Mouse (Mus musculus) stomach, postnatal 0 days (tissue): ENCODE data around the gene Wnt9a. TPM values are rescaled to one million over a fixed set of nuclear protein-coding genes. Genes with fewer than 3 reads are reported as not detected.

Experiments
- ATAC-seq: fragments of 200-750 bp; cut with Nextera tagmentation; 2 replicates; pipeline ENCODE4 v1.8.0; 2017; ENCODE audit not compliant: low FRiP score, low TSS enrichment
- DNase-seq: peaks from one replicate; pipeline ENCODE4 v3.0.0-alpha.2; 2016; ENCODE audit warnings: low spot score
- H3K27ac ChIP-seq: fragments of 300-500 bp; sonication (generic); replicated peaks from 2 replicates; pipeline ENCODE4 v1.5.1; 2014; ENCODE audit warnings: mild to moderate bottlenecking, control low read depth
- H3K27me3 ChIP-seq: fragments of 300-500 bp; sonication (generic); 2 replicates; pipeline ENCODE4 v1.6.1; 2014; ENCODE audit warnings: low read length; ENCODE audit not compliant: control insufficient read depth, insufficient read depth
- H3K36me3 ChIP-seq: fragments of 300-500 bp; sonication (generic); 2 replicates; pipeline ENCODE4 v1.6.1; 2014; ENCODE audit warnings: low read length, mixed read lengths; ENCODE audit not compliant: control insufficient read depth, insufficient read depth
- H3K4me1 ChIP-seq: fragments of 300-500 bp; sonication (generic); replicated peaks from 2 replicates; pipeline ENCODE4 v1.6.1; 2014; ENCODE audit warnings: antibody characterized with exemption; ENCODE audit not compliant: control insufficient read depth, insufficient read depth
- H3K4me2 ChIP-seq: fragments of 300-500 bp; sonication (generic); replicated peaks from 2 replicates; pipeline ENCODE4 v1.6.1; 2014; ENCODE audit warnings: low read depth, mild to moderate bottlenecking, control low read depth, moderate library complexity
- H3K4me3 ChIP-seq: fragments of 300-500 bp; sonication (generic); 2 replicates; pipeline ENCODE4 v1.5.1; 2014; ENCODE audit warnings: low read depth, low read length, control low read depth
- H3K9ac ChIP-seq: fragments of 300-500 bp; sonication (generic); 2 replicates; pipeline ENCODE4 v1.6.1; 2014; ENCODE audit warnings: mild to moderate bottlenecking, low read length, control low read depth, mixed read lengths
- H3K9me3 ChIP-seq: fragments of 300-500 bp; sonication (generic); 2 replicates; pipeline ENCODE4 v1.6.1; 2016; ENCODE audit warnings: low read length; ENCODE audit not compliant: control insufficient read depth
- CTCF ChIP-seq: IDR thresholded peaks from 2 replicates; pipeline ENCODE4 v1.5.1; 2016; ENCODE audit warnings: antibody characterized with exemption, low read depth, mild to moderate bottlenecking, moderate library complexity
- EP300 ChIP-seq: optimal IDR thresholded peaks from 2 replicates; pipeline ENCODE3; 2016; ENCODE audit warnings: antibody characterized with exemption
- WGBS: fragments of 180-500 bp; shearing (Covaris S2); extraction: QIAGEN DNeasy Blood & Tissue Kit; methylation state at CpG from one replicate; pipeline ENCODE4 v1.1.7; 2014; 5-methylcytosine and 5-hydroxymethylcytosine counted together
- polyA plus RNA-seq: library from polyadenylated mRNA; unstranded; fragments of >200 nt; fragmentation: Nextera tagmentation; extraction: Ambion mirVana; gene quantifications from 2 replicates; pipeline ENCODE4 v1.2.1, GENCODE M21; 2015

Wnt9a gene
- polyA plus RNA-seq, 1 experiment from 2014 or later: 2.8 TPM

DNA sequence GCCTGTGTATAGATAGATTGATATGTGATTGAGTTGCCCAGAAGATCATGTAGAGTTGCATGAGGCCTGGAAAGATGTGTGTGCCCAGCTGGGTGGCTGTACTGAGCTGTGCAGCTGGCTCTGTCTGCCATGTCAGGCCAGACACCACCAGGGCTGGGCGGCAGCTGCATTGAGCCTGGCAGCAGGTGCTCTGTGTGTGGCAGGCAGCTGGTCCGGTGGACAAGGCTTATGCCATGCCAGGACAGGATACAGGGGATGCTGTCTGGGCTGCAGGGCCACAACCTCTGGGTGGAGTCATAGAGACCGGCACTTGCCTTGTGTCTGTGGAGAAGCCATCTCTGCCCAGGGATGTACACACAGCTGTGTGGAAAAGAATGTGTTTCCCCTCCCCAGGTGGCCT, 16.3 kb downstream of the Wnt9a start:
- ATAC-seq (0 out of 2 replicates have a peak, but pooled peaks have one; percentile 7), DNase-seq (no peak)
- Histone ChIP-seq H3K4me3 (no peak overlapping the region), H3K27me3 (no peaks in the 10 kb centered on the region), H3K9me3 (no peaks in the 10 kb centered on the region), H3K27ac (no peak overlapping the region), H3K4me2 (no peak overlapping the region), H3K9ac (no peak overlapping the region), H3K4me1 (no peaks in the 10 kb centered on the region), H3K36me3 (no peaks in the 10 kb centered on the region)
- 74% methylated on average over 3 of the region's 3 CpGs for WGBS
- TF ChIP-seq EP300: no peak
- no peak for TF ChIP-seq CTCF

DNA sequence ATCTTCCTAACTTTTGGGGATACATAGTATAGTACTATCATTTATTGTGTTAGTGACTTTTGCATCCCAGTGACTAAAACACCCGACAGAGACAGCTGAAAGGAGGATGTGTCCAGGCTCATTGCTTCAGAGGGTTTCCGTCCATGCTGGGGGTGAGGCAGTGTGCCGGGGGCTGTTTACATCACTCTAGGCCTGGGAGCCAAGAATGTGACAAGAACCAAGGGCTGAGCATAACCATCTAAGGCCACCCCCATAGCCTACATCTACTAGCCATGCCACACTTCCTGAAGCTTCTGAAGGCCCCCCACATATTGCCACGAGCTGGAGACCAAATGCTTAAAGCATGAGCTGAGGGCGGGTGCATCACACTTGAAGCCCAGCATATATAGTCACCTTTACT, 18.0 kb downstream of the Wnt9a start:
- Histone ChIP-seq H3K36me3 (no peaks in the 10 kb centered on the region), H3K27ac (no peak overlapping the region), H3K4me2 (no peak overlapping the region), H3K27me3 (no peaks in the 10 kb centered on the region), H3K9ac (no peak overlapping the region), H3K9me3 (no peaks in the 10 kb centered on the region), H3K4me3 (no peak overlapping the region), H3K4me1 (no peaks in the 10 kb centered on the region)
- no peak for ATAC-seq
- 46% methylated on average over 5 of the region's 5 CpGs for WGBS
- DNase-seq: no peak
- no peak for TF ChIP-seq EP300
- no peak for TF ChIP-seq CTCF

GRCm38 (mm10) chr11:59327625-59328024, 20.9 kb downstream of the Wnt9a start:
- no peaks in the 10 kb centered on the region for H3K9me3 ChIP-seq
- 85% methylated on average over 18 of the region's 18 CpGs for WGBS
- no peak overlapping the region for H3K27ac ChIP-seq
- no peaks in the 10 kb centered on the region for H3K4me1 ChIP-seq
- H3K27me3 ChIP-seq: no peaks in the 10 kb centered on the region
- no peak overlapping the region for H3K4me3 ChIP-seq
- no peaks in the 10 kb centered on the region; the same call in 1 of the 2 replicates for H3K36me3 ChIP-seq
- DNase-seq (no peak), ATAC-seq (no peak)
- H3K4me2 ChIP-seq: no peak overlapping the region
- H3K9ac ChIP-seq: no peak overlapping the region
- TF ChIP-seq EP300 (no peak), CTCF (no peak)

DNA sequence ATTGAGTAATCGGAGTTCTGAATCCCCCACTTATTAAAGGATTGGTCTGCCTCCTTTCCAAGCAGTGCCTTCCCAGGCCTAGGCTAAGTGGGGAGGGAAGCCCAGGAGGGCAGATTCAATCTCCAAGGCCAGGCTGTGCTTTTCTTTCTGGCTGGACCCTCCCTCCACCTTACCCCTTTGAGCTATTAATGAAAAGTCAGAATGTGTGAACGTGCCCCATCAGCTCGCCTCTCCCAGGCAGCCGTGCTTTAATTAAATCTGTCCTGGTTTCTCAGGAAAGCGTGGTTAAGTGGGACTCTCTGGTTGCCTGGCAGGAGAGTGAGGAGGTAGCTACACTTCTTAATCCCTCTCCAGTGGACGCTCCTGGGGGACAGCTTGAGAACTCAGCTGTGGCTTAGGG, 22.9 kb downstream of the Wnt9a start:
- WGBS: 61% methylated on average over 6 of the region's 6 CpGs
- Histone ChIP-seq H3K9me3 (no peaks in the 10 kb centered on the region), H3K4me1 (no peaks in the 10 kb centered on the region), H3K27ac (no peak overlapping the region), H3K27me3 (no peaks in the 10 kb centered on the region), H3K4me2 (no peak overlapping the region), H3K4me3 (no peak overlapping the region), H3K36me3 (no peaks in the 10 kb centered on the region; the same call in 1 of the 2 replicates), H3K9ac (no peak overlapping the region)
- no peak for TF ChIP-seq CTCF
- TF ChIP-seq EP300: no peak
- no peak for DNase-seq
- no peak for ATAC-seq

DNA sequence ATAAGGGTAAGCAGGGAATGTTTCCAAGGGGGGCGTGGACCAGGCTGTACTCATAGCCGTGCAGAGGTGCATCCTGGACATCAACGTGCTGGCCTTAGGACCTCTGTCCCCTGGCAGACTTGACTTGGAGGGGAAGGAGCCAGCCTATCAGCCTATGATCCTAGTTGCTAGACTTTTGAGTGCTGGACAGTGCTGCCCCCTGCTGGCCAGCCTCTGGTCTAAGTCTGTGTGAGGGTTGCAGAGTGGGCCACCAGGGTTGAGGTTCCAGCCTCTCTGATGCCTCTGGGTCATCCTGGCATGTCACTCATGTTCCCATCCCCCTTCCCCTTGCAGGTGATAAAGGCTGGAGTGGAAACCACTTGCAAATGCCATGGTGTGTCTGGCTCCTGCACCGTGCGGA, 23.8 kb downstream of the Wnt9a start:
- no peak for TF ChIP-seq EP300
- TF ChIP-seq CTCF: peak; percentile 90
- Histone ChIP-seq H3K4me2 (no peak overlapping the region), H3K4me1 (no peaks in the 10 kb centered on the region), H3K27ac (no peak overlapping the region), H3K9me3 (no peaks in the 10 kb centered on the region), H3K9ac (no peak overlapping the region), H3K36me3 (no peaks in the 10 kb centered on the region; the same call in 1 of the 2 replicates), H3K27me3 (no peaks in the 10 kb centered on the region), H3K4me3 (no peak overlapping the region)
- DNase-seq (peak; percentile 79), ATAC-seq (peak; percentile 46)
- WGBS: 53% methylated on average over 5 of the region's 5 CpGs

GRCm38 (mm10) chr11:59331167-59331869, 24.6 kb downstream of the Wnt9a start:
- DNase-seq: no peak
- Histone ChIP-seq H3K4me2 (no peak overlapping the region), H3K36me3 (no peaks in the 10 kb centered on the region; the same call in 1 of the 2 replicates), H3K9ac (no peak overlapping the region), H3K9me3 (no peaks in the 10 kb centered on the region), H3K4me1 (no peaks in the 10 kb centered on the region), H3K27me3 (no peaks in the 10 kb centered on the region), H3K27ac (no peak overlapping the region), H3K4me3 (no peak overlapping the region)
- WGBS: 70% methylated on average over 16 of the region's 16 CpGs
- ATAC-seq: peak; percentile 8; the same call in 1 of the 2 replicates
- TF ChIP-seq EP300: no peak
- TF ChIP-seq CTCF: no peak
